Mouse (Mus musculus): ENCODE measurements at regions not wholly inside any gene's neighbourhood (a gene's known extent, or its start where the extent isn't known, plus 50 kb on each side); places are given as distances from the start of the nearest gene placed in this dataset.

DNA sequence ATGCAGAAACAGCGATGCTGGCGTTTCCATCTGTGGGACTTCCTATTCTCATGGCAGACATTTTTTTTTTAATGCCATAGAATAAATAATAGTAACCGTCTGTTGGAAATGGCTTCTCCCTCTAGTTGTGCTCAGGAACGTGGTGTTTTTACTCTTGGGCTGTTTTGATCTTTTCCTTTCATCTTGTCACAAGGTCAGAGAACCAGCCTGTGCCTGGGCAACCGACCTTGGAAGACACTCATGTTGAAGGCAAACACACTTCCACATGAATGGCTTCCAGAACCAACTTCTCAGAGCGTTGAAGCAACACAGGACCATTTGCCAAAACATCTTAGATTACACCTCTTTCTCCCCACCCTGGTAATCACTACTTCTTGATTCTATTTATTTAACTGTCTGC lies 137.9 kb upstream of the Mast4 start:
- no peaks in the 10 kb centered on the region for H3K9me3 ChIP-seq (ENCODE audit: low read length)
- ATAC-seq (no peak), DNase-seq (ENCODE audit: low spot score) (no peak)
- H3K27ac ChIP-seq (ENCODE audit: low read length): no peak overlapping the region
- no peak overlapping the region for H3K4me3 ChIP-seq (ENCODE audit: low read depth, low read length)
- no peak overlapping the region for H3K4me2 ChIP-seq (replicated peaks; ENCODE audit: low read depth, low read length)
- H3K4me1 ChIP-seq (ENCODE audit: insufficient read depth, low read depth, low read length): no peaks in the 10 kb centered on the region
- no peaks in the 10 kb centered on the region for H3K27me3 ChIP-seq (replicated peaks; ENCODE audit: insufficient read depth, low read length)
- TF ChIP-seq EP300 (IDR thresholded peaks at IDR 0.05) (no peak), CTCF (IDR thresholded peaks at IDR 0.05) (no peak)
- H3K9ac ChIP-seq (replicated peaks; ENCODE audit: low read depth): no peak overlapping the region
- no peaks in the 10 kb centered on the region for H3K36me3 ChIP-seq (ENCODE audit: insufficient read depth, low read length)
- 50% methylated on average over 6 of the region's 6 CpGs for WGBS

DNA sequence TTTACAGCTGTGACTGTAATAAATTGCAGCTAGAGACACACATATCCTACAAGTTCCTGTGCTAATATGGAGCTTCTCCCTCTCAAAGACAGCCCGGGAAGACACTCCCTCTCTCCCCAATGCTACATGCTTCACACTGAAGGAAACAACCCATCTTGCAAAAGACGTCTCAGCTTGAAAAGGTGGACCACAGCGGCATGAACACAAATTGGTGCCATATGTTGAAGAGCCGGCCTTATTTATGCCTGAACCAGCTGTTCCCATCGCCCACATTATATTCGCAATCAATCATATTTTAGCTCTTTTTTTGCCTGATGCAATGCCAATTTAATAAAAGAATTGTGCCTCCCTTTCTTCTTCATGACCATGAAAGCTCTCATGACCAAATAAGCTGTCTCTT lies 135.8 kb upstream of the Mast4 start:
- Histone ChIP-seq H3K4me1 (ENCODE audit: insufficient read depth, low read depth, low read length) (no peaks in the 10 kb centered on the region), H3K27ac (ENCODE audit: low read length) (no peak overlapping the region), H3K9me3 (ENCODE audit: low read length) (no peaks in the 10 kb centered on the region), H3K36me3 (ENCODE audit: insufficient read depth, low read length) (no peaks in the 10 kb centered on the region), H3K4me3 (ENCODE audit: low read depth, low read length) (no peak overlapping the region), H3K4me2 (replicated peaks; ENCODE audit: low read depth, low read length) (no peak overlapping the region), H3K27me3 (replicated peaks; ENCODE audit: insufficient read depth, low read length) (no peaks in the 10 kb centered on the region), H3K9ac (replicated peaks; ENCODE audit: low read depth) (no peak overlapping the region)
- WGBS: 74% methylated on average over 6 of the region's 6 CpGs
- DNase-seq (ENCODE audit: low spot score) (no peak), ATAC-seq (no peak)
- TF ChIP-seq CTCF (IDR thresholded peaks at IDR 0.05) (no peak), EP300 (IDR thresholded peaks at IDR 0.05) (no peak)

DNA sequence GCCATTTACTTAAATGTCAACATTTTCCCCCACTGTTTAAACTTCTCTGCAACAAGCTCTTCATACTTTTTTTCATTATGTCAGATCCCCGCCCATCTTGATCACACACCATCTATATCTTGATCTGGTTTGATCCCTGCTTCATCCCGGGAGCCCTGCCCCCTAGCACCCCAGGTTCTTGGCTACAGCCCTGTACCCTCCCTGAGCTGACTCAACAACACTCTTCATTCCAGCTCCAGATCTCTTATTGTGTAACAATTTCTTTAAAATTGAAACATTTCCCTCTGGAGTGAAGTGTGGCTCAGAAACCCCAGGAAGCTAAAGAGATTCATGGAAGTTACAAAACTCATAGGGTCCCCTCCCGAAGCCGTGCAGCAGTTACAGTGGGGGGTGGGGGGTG lies 126.2 kb upstream of the Mast4 start:
- Histone ChIP-seq H3K36me3 (ENCODE audit: insufficient read depth, low read length) (no peaks in the 10 kb centered on the region), H3K9me3 (ENCODE audit: low read length) (no peaks in the 10 kb centered on the region), H3K27me3 (replicated peaks; ENCODE audit: insufficient read depth, low read length) (no peaks in the 10 kb centered on the region), H3K4me1 (ENCODE audit: insufficient read depth, low read depth, low read length) (no peaks in the 10 kb centered on the region), H3K27ac (ENCODE audit: low read length) (no peak overlapping the region), H3K4me3 (ENCODE audit: low read depth, low read length) (no peak overlapping the region), H3K4me2 (replicated peaks; ENCODE audit: low read depth, low read length) (no peak overlapping the region), H3K9ac (replicated peaks; ENCODE audit: low read depth) (no peak overlapping the region)
- WGBS: 45% methylated on average over 4 of the region's 4 CpGs
- ATAC-seq (no peak), DNase-seq (ENCODE audit: low spot score) (peak; percentile 68)
- TF ChIP-seq CTCF (IDR thresholded peaks at IDR 0.05): no peak
- TF ChIP-seq EP300 (IDR thresholded peaks at IDR 0.05): no peak

DNA sequence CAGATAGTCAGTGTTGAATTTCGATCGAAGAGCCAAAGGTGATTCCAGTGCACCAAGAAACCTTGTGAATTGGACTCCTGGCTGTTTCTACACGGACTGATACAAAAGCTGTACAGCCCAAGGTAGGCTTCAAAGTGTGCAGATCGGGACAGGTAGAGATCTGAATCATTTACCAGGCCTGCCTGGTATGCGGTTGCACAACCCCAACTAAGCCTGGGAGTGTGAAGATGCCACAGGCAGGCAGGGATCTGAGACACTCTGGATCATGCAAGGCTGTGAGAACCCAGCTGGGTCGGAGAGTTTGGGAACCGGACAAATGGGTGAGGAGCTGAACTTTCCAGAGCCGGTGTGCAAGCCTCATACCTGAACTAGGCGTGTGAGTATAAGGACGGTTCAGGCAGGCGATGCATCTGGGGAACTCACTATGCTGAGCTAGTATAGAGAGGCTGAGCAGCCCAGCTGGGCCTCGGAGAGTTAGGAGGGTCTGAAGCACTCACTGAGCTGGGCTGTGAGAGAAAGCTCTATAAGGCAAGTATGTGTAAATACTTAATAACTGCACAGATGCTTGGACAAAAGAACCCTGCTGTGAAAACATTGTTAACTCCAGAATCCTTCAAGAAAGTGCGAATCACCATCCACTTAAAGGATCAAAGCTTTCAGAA lies 125.3 kb upstream of the Mast4 start:
- DNase-seq (ENCODE audit: low spot score): no peak
- Histone ChIP-seq H3K9ac (replicated peaks; ENCODE audit: low read depth) (no peak overlapping the region), H3K27ac (ENCODE audit: low read length) (no peak overlapping the region)

DNA sequence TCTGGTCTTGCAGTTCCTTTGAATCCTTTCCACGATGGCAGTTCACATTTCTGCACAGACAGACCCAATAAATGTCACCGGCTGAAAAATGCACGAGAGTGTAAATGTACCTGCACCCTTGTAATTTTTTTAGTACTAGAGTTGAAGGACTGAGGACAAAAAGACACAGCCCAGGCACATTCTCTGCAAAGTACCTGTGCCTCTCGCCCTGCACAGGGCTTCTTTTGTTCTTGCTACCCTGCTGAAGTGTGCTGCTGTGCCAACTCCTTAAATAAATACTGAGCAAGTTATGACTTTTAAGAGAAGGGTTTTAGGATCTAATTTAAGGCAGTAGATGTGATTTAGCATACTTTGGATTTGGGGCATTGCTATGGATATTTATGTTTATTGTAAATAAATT lies 118.5 kb upstream of the Mast4 start:
- Histone ChIP-seq H3K27ac (ENCODE audit: low read length) (no peak overlapping the region), H3K4me3 (ENCODE audit: low read depth, low read length) (no peak overlapping the region), H3K4me2 (replicated peaks; ENCODE audit: low read depth, low read length) (no peak overlapping the region), H3K36me3 (ENCODE audit: insufficient read depth, low read length) (no peaks in the 10 kb centered on the region), H3K27me3 (replicated peaks; ENCODE audit: insufficient read depth, low read length) (no peaks in the 10 kb centered on the region), H3K9ac (replicated peaks; ENCODE audit: low read depth) (no peak overlapping the region), H3K9me3 (ENCODE audit: low read length) (no peaks in the 10 kb centered on the region), H3K4me1 (ENCODE audit: insufficient read depth, low read depth, low read length) (no peaks in the 10 kb centered on the region)
- DNase-seq (ENCODE audit: low spot score) (peak; percentile 22), ATAC-seq (no peak)
- WGBS: 51% methylated on average over 4 of the region's 4 CpGs
- TF ChIP-seq EP300 (IDR thresholded peaks at IDR 0.05) (no peak), CTCF (IDR thresholded peaks at IDR 0.05) (no peak)

More for the DNA sequence above, 125.3 kb upstream of the Mast4 start:
- no peaks in the 10 kb centered on the region for H3K9me3 ChIP-seq (ENCODE audit: low read length)
- no peaks in the 10 kb centered on the region for H3K27me3 ChIP-seq (replicated peaks; ENCODE audit: insufficient read depth, low read length)
- H3K4me1 ChIP-seq (ENCODE audit: insufficient read depth, low read depth, low read length): no peaks in the 10 kb centered on the region
- no peak; the same call in 1 of the 2 replicates for ATAC-seq
- no peaks in the 10 kb centered on the region for H3K36me3 ChIP-seq (ENCODE audit: insufficient read depth, low read length)
- 66% methylated on average over 13 of the region's 13 CpGs for WGBS
- H3K4me2 ChIP-seq (replicated peaks; ENCODE audit: low read depth, low read length): no peak overlapping the region
- no peak overlapping the region for H3K4me3 ChIP-seq (ENCODE audit: low read depth, low read length)
- TF ChIP-seq CTCF (IDR thresholded peaks at IDR 0.05) (no peak), EP300 (IDR thresholded peaks at IDR 0.05) (no peak)

GRCm38 (mm10) chr13:103430589-103430988 lies 96.3 kb upstream of the Mast4 start:
- no peak for DNase-seq (ENCODE audit: low spot score)
- Histone ChIP-seq H3K9ac (replicated peaks; ENCODE audit: low read depth) (no peak overlapping the region), H3K27me3 (replicated peaks; ENCODE audit: insufficient read depth, low read length) (no peaks in the 10 kb centered on the region), H3K4me3 (ENCODE audit: low read depth, low read length) (no peak overlapping the region), H3K36me3 (ENCODE audit: insufficient read depth, low read length) (no peaks in the 10 kb centered on the region), H3K9me3 (ENCODE audit: low read length) (no peaks in the 10 kb centered on the region), H3K4me1 (ENCODE audit: insufficient read depth, low read depth, low read length) (no peaks in the 10 kb centered on the region), H3K4me2 (replicated peaks; ENCODE audit: low read depth, low read length) (no peak overlapping the region), H3K27ac (ENCODE audit: low read length) (no peak overlapping the region)
- TF ChIP-seq EP300 (IDR thresholded peaks at IDR 0.05): no peak
- TF ChIP-seq CTCF (IDR thresholded peaks at IDR 0.05): no peak
- 73% methylated on average over 3 of the region's 3 CpGs for WGBS
- ATAC-seq: no peak

GRCm38 (mm10) chr13:103424011-103424410 lies 89.7 kb upstream of the Mast4 start:
- Histone ChIP-seq H3K4me3 (ENCODE audit: low read depth, low read length) (no peak overlapping the region), H3K9me3 (ENCODE audit: low read length) (no peaks in the 10 kb centered on the region), H3K27ac (ENCODE audit: low read length) (no peak overlapping the region), H3K9ac (replicated peaks; ENCODE audit: low read depth) (no peak overlapping the region), H3K36me3 (ENCODE audit: insufficient read depth, low read length) (no peaks in the 10 kb centered on the region), H3K4me1 (ENCODE audit: insufficient read depth, low read depth, low read length) (no peaks in the 10 kb centered on the region), H3K27me3 (replicated peaks; ENCODE audit: insufficient read depth, low read length) (no peaks in the 10 kb centered on the region), H3K4me2 (replicated peaks; ENCODE audit: low read depth, low read length) (no peak overlapping the region)
- TF ChIP-seq EP300 (IDR thresholded peaks at IDR 0.05): no peak
- TF ChIP-seq CTCF (IDR thresholded peaks at IDR 0.05): no peak
- DNase-seq (ENCODE audit: low spot score) (no peak), ATAC-seq (no peak)
- WGBS: 79% methylated on average over 7 of the region's 7 CpGs

Data from lung, postnatal 0 days (tissue).